14 mouse cellular contexts compared by ENCODE assay signal in the genomic region with DNA sequence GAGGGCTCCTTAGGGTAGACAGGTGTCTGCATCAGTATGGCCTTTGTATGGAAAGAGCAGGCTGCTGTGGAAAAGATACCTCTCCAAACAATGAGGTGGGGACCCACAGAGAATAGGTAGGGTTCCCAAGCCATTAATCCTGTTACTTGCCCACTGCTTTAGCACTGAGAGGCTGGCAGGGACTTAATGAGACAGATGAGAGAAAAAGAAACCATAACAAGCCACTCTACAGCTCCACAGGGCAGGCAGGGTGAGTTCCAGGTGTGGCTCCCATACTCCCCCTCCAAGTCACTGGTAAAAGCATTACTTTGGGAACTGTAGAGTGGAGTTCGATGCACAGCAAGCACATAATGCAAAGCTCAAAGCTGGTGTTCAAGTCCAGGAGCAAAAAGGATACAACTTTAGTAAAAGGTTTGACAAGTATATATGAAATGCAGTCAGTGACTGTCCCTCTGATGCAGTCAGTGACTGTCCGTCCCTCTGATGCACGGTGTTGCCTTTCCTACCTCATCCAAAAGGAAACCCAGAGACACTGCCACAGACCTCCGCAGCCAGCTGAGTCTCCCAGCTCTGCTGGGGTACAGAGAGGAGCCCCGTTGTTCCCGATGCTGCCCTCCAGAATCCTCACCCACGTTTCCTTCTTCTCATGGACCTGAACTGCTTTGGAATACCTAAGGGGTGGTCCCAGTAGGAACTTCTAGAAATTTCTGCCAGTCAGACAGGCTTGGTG. TPM values are rescaled to one million over a fixed set of nuclear protein-coding genes. Genes with fewer than 3 reads are reported as not detected.
A peak's percentile ranks its signal among the peaks of the same experiment; 100 is the strongest.
DNase-seq lines count a peak whose midpoint lies in the region; ATAC-seq and TF ChIP-seq lines count a peak whose summit lies in the region.
"Had no signal": no experiment of that assay in that cellular context is flagged by ENCODE, and none has a peak within 500 bp of the region (broad histone marks: within the 10 kb centered on the region; RNA-seq: fewer than 3 reads in every experiment).

No protein-coding gene starts in this region.

- TF ChIP-seq POLR2A in embryonic fibroblast, embryonic 13.5 days (IDR thresholded peaks at IDR 0.05; ENCODE audit: low read depth, low read length) = no peak

- no peak for ATAC-seq in hindbrain, embryonic 13.5 days (ENCODE audit: low FRiP score)
- ATAC-seq in midbrain, embryonic 16.5 days = no peak

- H3K4me1 ChIP-seq in embryonic fibroblast, embryonic 13.5 days (ENCODE audit: control insufficient read depth, insufficient read depth, low read length) = no peaks in the 10 kb centered on the region
- peaks cover 88% of the 10 kb centered on the region for H3K4me1 ChIP-seq in hindbrain, embryonic 13.5 days (replicated peaks)
- H3K4me1 ChIP-seq in midbrain, embryonic 16.5 days (ENCODE audit: control insufficient read depth, insufficient read depth, low read length) = peaks cover 46% of the 10 kb centered on the region

- no peaks in the 10 kb centered on the region for H3K36me3 ChIP-seq in hindbrain, embryonic 13.5 days
- H3K36me3 ChIP-seq in midbrain, embryonic 16.5 days (ENCODE audit: control insufficient read depth, insufficient read depth, low read length) = no peaks in the 10 kb centered on the region
- H3K36me3 ChIP-seq: heart, embryonic 15.5 days had no signal

- 20% methylated on average over 7 of the region's 7 CpGs for WGBS in hindbrain, embryonic 13.5 days
- WGBS in midbrain, embryonic 16.5 days = 19% methylated on average over 7 of the region's 7 CpGs

- peak; percentile 85 for DNase-seq in heart, adult 11 months
- no peak for DNase-seq in heart, adult 9 months (ENCODE audit: low spot score in 2 of 2)
- no peak for DNase-seq in c-Kit-positive CD71-positive TER-119-positive erythroid progenitor cells, embryonic 14.5 days (ENCODE audit: low spot score)
- DNase-seq in heart, postnatal 36 days = no peak
- DNase-seq in layer of hippocampus, postnatal 25 days (ENCODE audit: extremely low spot score in 1 of 2, low spot score in 1 of 2) = no peak
- DNase-seq: cerebellum, adult 9-10 months; gastrocnemius, postnatal 36 days; kidney, adult 11 months; lung, postnatal 10 days had no signal

- peak overlapping the region; percentile 40; the same call in 1 of the 2 replicates for H3K9ac ChIP-seq in hindbrain, embryonic 13.5 days
- no peak overlapping the region for H3K9ac ChIP-seq in midbrain, embryonic 16.5 days (ENCODE audit: low read depth, low read length)
- H3K9ac ChIP-seq: heart, embryonic 15.5 days had no signal

- no peaks in the 10 kb centered on the region for H3K9me3 ChIP-seq in hindbrain, embryonic 13.5 days
- no peaks in the 10 kb centered on the region for H3K9me3 ChIP-seq in midbrain, embryonic 16.5 days (replicated peaks; ENCODE audit: control insufficient read depth, low read length, poor library complexity, severe bottlenecking)
- H3K9me3 ChIP-seq: heart, embryonic 15.5 days had no signal

- H3K4me3 ChIP-seq in embryonic fibroblast, embryonic 13.5 days (ENCODE audit: insufficient read depth, low read length) = peak overlapping the region; percentile 8; the same call in 1 of the 2 replicates
- H3K4me3 ChIP-seq in hindbrain, embryonic 13.5 days = peak overlapping the region; percentile 1; the same call in 1 of the 2 replicates
- no peak overlapping the region for H3K4me3 ChIP-seq in midbrain, embryonic 16.5 days (ENCODE audit: low read depth, low read length)
- H3K4me3 ChIP-seq: heart, embryonic 15.5 days had no signal

- intact Hi-C loops in heart, postnatal 36 days (cut with DNase I) = loop anchor here (5.0 to 10.0 kb wide), 3 partner anchors 1445 to 1825 kb away; no protein-coding TSS in a partner anchor

- H3K27me3 ChIP-seq in hindbrain, embryonic 13.5 days = peaks cover 29% of the 10 kb centered on the region; the same call in 1 of the 2 replicates
- H3K27me3 ChIP-seq in midbrain, embryonic 16.5 days (ENCODE audit: control insufficient read depth, insufficient read depth, low read depth, low read length) = no peaks in the 10 kb centered on the region

- peak overlapping the region; percentile 83 for H3K4me2 ChIP-seq in hindbrain, embryonic 13.5 days
- peak overlapping the region; percentile 36 for H3K4me2 ChIP-seq in midbrain, embryonic 16.5 days (ENCODE audit: low read length)
- H3K4me2 ChIP-seq: heart, embryonic 15.5 days; liver, embryonic 11.5 days had no signal

- no peak for TF ChIP-seq CTCF in embryonic fibroblast, embryonic 13.5 days (IDR thresholded peaks at IDR 0.05; ENCODE audit: borderline replicate concordance, insufficient read depth, low read length)

- no peak overlapping the region for H3K27ac ChIP-seq in embryonic fibroblast, embryonic 13.5 days (ENCODE audit: insufficient read depth, low read length)
- H3K27ac ChIP-seq in hindbrain, embryonic 13.5 days = no peak overlapping the region; the same call in 1 of the 2 replicates
- H3K27ac ChIP-seq in midbrain, embryonic 16.5 days (ENCODE audit: low read length) = peak overlapping the region; percentile 12; the same call in 1 of the 2 replicates
- H3K27ac ChIP-seq: heart, embryonic 15.5 days had no signal

RNA-seq across cellular contexts. Expression of gene Pou3f3, which starts 14.0 kb away (rescaled TPM):
- 1.6 and 7.5 TPM in 2 replicates for polyA plus RNA-seq in embryonic fibroblast, embryonic 13.5 days (2011; ENCODE audit: insufficient read length, low read depth, missing spikeins)
- polyA plus RNA-seq in hindbrain, embryonic 13.5 days (2015; fragmentation: Nextera tagmentation; extraction: Ambion mirVana) = 17.4 and 18.2 TPM in 2 replicates
- 14.3 and 14.9 TPM in 2 replicates for polyA plus RNA-seq in midbrain, embryonic 16.5 days (2015; fragmentation: Nextera tagmentation; extraction: Ambion mirVana)
- not detected for total RNA-seq in heart, postnatal 36 days (2021)
- 10 to 100 TPM; 61.7 to 72.6 TPM for total RNA-seq in layer of hippocampus, postnatal 25 days (2021)
- total RNA-seq: gastrocnemius, postnatal 36 days had no signal
